Mouse (Mus musculus) embryonic facial prominence, embryonic 14.5 days (tissue): ENCODE data around the gene Skil. TPM values are rescaled to one million over a fixed set of nuclear protein-coding genes. Genes with fewer than 3 reads are reported as not detected.

ENCODE experiments used
- ATAC-seq: fragments of 200-750 bp; cut with Nextera tagmentation; 2 replicates; pipeline ENCODE4 v1.8.0; 2017; ENCODE audit warnings: low read depth, moderate number of reproducible peaks, moderate TSS enrichment
- DNase-seq: peaks from one replicate; pipeline ENCODE4 v3.0.0-alpha.2; 2015; ENCODE audit warnings: low spot score
- H3K27ac ChIP-seq: fragments of 300-500 bp; sonication (generic); replicated peaks from 2 replicates; pipeline ENCODE4 v1.5.1; 2014; ENCODE audit warnings: low read depth, mild to moderate bottlenecking, low read length, moderate library complexity
- H3K27me3 ChIP-seq: fragments of 300-500 bp; sonication (generic); replicated peaks from 2 replicates; pipeline ENCODE4 v1.6.1; 2014; ENCODE audit warnings: low read length; ENCODE audit not compliant: control insufficient read depth, insufficient read depth
- H3K36me3 ChIP-seq: fragments of 300-500 bp; sonication (generic); 2 replicates; pipeline ENCODE4 v1.6.1; 2014; ENCODE audit warnings: low read length, mixed read lengths; ENCODE audit not compliant: control insufficient read depth, insufficient read depth
- H3K4me1 ChIP-seq: fragments of 300-500 bp; sonication (generic); 2 replicates; pipeline ENCODE4 v1.6.1; 2014; ENCODE audit warnings: antibody characterized with exemption, low read length; ENCODE audit not compliant: control insufficient read depth, insufficient read depth
- H3K4me2 ChIP-seq: fragments of 300-500 bp; sonication (generic); 2 replicates; pipeline ENCODE4 v1.6.1; 2014; ENCODE audit warnings: low read depth, mild to moderate bottlenecking, low read length, moderate library complexity, mixed read lengths
- H3K4me3 ChIP-seq: fragments of 300-500 bp; sonication (generic); 2 replicates; pipeline ENCODE4 v1.5.1; 2014; ENCODE audit warnings: low read depth, mild to moderate bottlenecking, low read length
- H3K9ac ChIP-seq: fragments of 300-500 bp; sonication (generic); 2 replicates; pipeline ENCODE4 v1.6.1; 2014; ENCODE audit warnings: low read depth, mild to moderate bottlenecking, low read length, moderate library complexity, mixed read lengths
- H3K9me3 ChIP-seq: fragments of 300-500 bp; sonication (generic); 2 replicates; pipeline ENCODE4 v1.6.1; 2016; ENCODE audit warnings: low read length; ENCODE audit not compliant: control insufficient read depth
- WGBS: fragments of 180-500 bp; shearing (Covaris S2); extraction: QIAGEN DNeasy Blood & Tissue Kit; methylation state at CpG from one replicate; pipeline ENCODE4 v1.1.7; 2014; 5-methylcytosine and 5-hydroxymethylcytosine counted together
- polyA plus RNA-seq: library from polyadenylated mRNA; unstranded; fragments of >200 nt; fragmentation: Nextera tagmentation; extraction: Ambion mirVana; gene quantifications from 2 replicates; pipeline ENCODE4 v1.2.1, GENCODE M21; 2014

The Skil gene
- 20.8 and 21.1 TPM in 2 replicates for polyA plus RNA-seq

GRCm38 (mm10) chr3:31094531-31095178 lies at the start of gene Skil:
Gene Skil, plus strand, starts transcription at chr3:31095058.
- peaks cover 20% of the 10 kb centered on the region for H3K4me1 ChIP-seq

GRCm38 (mm10) chr3:31047263-31047662 lies 47.6 kb upstream of the Skil start:
- Histone ChIP-seq H3K9ac (no peak overlapping the region), H3K27me3 (no peaks in the 10 kb centered on the region), H3K36me3 (peaks cover 60% of the 10 kb centered on the region), H3K27ac (no peak overlapping the region), H3K4me3 (no peak overlapping the region), H3K4me2 (no peak overlapping the region), H3K4me1 (no peaks in the 10 kb centered on the region), H3K9me3 (no peaks in the 10 kb centered on the region)
- WGBS: 64% methylated on average over 3 of the region's 3 CpGs
- DNase-seq (no peak), ATAC-seq (no peak)

More at GRCm38 (mm10) chr3:31094531-31095178, at the start of gene Skil:
- H3K27ac ChIP-seq: peak within 1 kb of the TSS; percentile 99
- H3K4me2 ChIP-seq: peak within 1 kb of the TSS; percentile 85
- 0 out of 2 replicates have a peak, but pooled peaks cover 4% of the 10 kb centered on the region for H3K36me3 ChIP-seq
- peak within 1 kb of the TSS; percentile 94 for H3K4me3 ChIP-seq
- no peaks in the 10 kb centered on the region for H3K27me3 ChIP-seq
- WGBS: 0% methylated on average over 10 of the region's 109 CpGs
- DNase-seq (peak; percentile 97), ATAC-seq (peak; percentile 96)
- H3K9ac ChIP-seq: peak within 1 kb of the TSS; percentile 94
- no peaks in the 10 kb centered on the region for H3K9me3 ChIP-seq

- Histone ChIP-seq H3K4me3 (no peak overlapping the region), H3K4me2 (no peak overlapping the region), H3K27ac (no peak overlapping the region), H3K36me3 (peaks cover 46% of the 10 kb centered on the region), H3K4me1 (no peaks in the 10 kb centered on the region), H3K27me3 (no peaks in the 10 kb centered on the region), H3K9ac (no peak overlapping the region), H3K9me3 (no peaks in the 10 kb centered on the region)
- 85% methylated on average over 5 of the region's 5 CpGs for WGBS
- no peak for DNase-seq
- ATAC-seq: no peak
These were observed 45.8 kb upstream of the Skil start for GRCm38 (mm10) chr3:31049087-31049486.

GRCm38 (mm10) chr3:31050375-31050774 lies 44.5 kb upstream of the Skil start:
- Histone ChIP-seq H3K9ac (no peak overlapping the region), H3K36me3 (peaks cover 39% of the 10 kb centered on the region), H3K4me2 (no peak overlapping the region), H3K27ac (no peak overlapping the region), H3K27me3 (no peaks in the 10 kb centered on the region), H3K4me3 (no peak overlapping the region), H3K4me1 (no peaks in the 10 kb centered on the region), H3K9me3 (no peaks in the 10 kb centered on the region)
- 66% methylated on average over 7 of the region's 7 CpGs for WGBS
- DNase-seq: peak; percentile 67
- peak; percentile 75; the same call in 1 of the 2 replicates for ATAC-seq

- H3K36me3 ChIP-seq: peaks cover 36% of the 10 kb centered on the region
- H3K4me3 ChIP-seq: no peak overlapping the region
- no peaks in the 10 kb centered on the region for H3K9me3 ChIP-seq
- no peaks in the 10 kb centered on the region for H3K4me1 ChIP-seq
- no peaks in the 10 kb centered on the region for H3K27me3 ChIP-seq
- no peak overlapping the region for H3K4me2 ChIP-seq
- DNase-seq: peak; percentile 50
- H3K27ac ChIP-seq: no peak overlapping the region
- no peak for ATAC-seq
- WGBS: 69% methylated on average over 9 of the region's 9 CpGs
- H3K9ac ChIP-seq: no peak overlapping the region
These were observed 43.1 kb upstream of the Skil start for GRCm38 (mm10) chr3:31051730-31052129.

- Histone ChIP-seq H3K4me3 (no peak overlapping the region), H3K27ac (no peak overlapping the region), H3K4me1 (no peaks in the 10 kb centered on the region), H3K36me3 (peaks cover 31% of the 10 kb centered on the region), H3K9ac (no peak overlapping the region), H3K27me3 (no peaks in the 10 kb centered on the region), H3K4me2 (no peak overlapping the region), H3K9me3 (no peaks in the 10 kb centered on the region)
- WGBS: 95% methylated on average over 9 of the region's 9 CpGs
- ATAC-seq (no peak), DNase-seq (no peak)
These were observed 41.7 kb upstream of the Skil start for GRCm38 (mm10) chr3:31053191-31053590.

GRCm38 (mm10) chr3:31054888-31055287 lies 40.0 kb upstream of the Skil start:
- ATAC-seq (no peak), DNase-seq (no peak)
- H3K9me3 ChIP-seq: no peaks in the 10 kb centered on the region

GRCm38 (mm10) chr3:31056047-31056650 lies 38.7 kb upstream of the Skil start:
- Histone ChIP-seq H3K27me3 (no peaks in the 10 kb centered on the region), H3K9ac (peak overlapping the region; percentile 51; the same call in 1 of the 2 replicates), H3K4me3 (peak overlapping the region; percentile 45), H3K36me3 (peaks cover 8% of the 10 kb centered on the region; the same call in 1 of the 2 replicates), H3K4me1 (no peaks in the 10 kb centered on the region), H3K27ac (no peak overlapping the region; the same call in 1 of the 2 replicates), H3K4me2 (peak overlapping the region; percentile 57), H3K9me3 (no peaks in the 10 kb centered on the region)
- peak; percentile 69 for ATAC-seq
- DNase-seq: peak; percentile 80
- 18% methylated on average over 17 of the region's 17 CpGs for WGBS

More at GRCm38 (mm10) chr3:31054888-31055287, 40.0 kb upstream of the Skil start:
- H3K9ac ChIP-seq: no peak overlapping the region
- WGBS: 88% methylated on average over 8 of the region's 8 CpGs
- no peaks in the 10 kb centered on the region for H3K27me3 ChIP-seq
- H3K4me2 ChIP-seq: no peak overlapping the region
- peaks cover 18% of the 10 kb centered on the region for H3K36me3 ChIP-seq
- H3K27ac ChIP-seq: no peak overlapping the region
- no peaks in the 10 kb centered on the region for H3K4me1 ChIP-seq
- no peak overlapping the region for H3K4me3 ChIP-seq
